Mouse (Mus musculus) embryonic fibroblast, embryonic 13.5 days (primary cell): Measurements from ENCODE around the gene Gm17349.

Experiments
- CTCF ChIP-seq: IDR thresholded peaks from 2 replicates; pipeline ENCODE4 v1.5.1; 2011; ENCODE audit warnings: mild to moderate bottlenecking, control low read depth, low read length, moderate library complexity, borderline replicate concordance; ENCODE audit not compliant: insufficient read depth
- POLR2A ChIP-seq: IDR thresholded peaks from 2 replicates; pipeline ENCODE4 v1.6.1; 2011; ENCODE audit warnings: low read depth, mild to moderate bottlenecking, control low read depth, low read length, moderate library complexity

GRCm38 (mm10) chr15:99714206-99714605, 8.9 kb upstream of the Gm17349 start:
- TF ChIP-seq CTCF (no peak), POLR2A (no peak)
